In genomic region chr8:70754871-70755660, GRCm38 (mm10) we compare ENCODE assay signal across 9 mouse cellular contexts. TPM values are rescaled to one million over a fixed set of nuclear protein-coding genes. Genes with fewer than 3 reads are reported as not detected.
DNase-seq lines count a peak whose midpoint lies in the region; ATAC-seq and TF ChIP-seq lines count a peak whose summit lies in the region.
"Had no signal": no experiment of that assay in that cellular context is flagged by ENCODE, and none has a peak within 500 bp of the region (broad histone marks: within the 10 kb centered on the region; RNA-seq: fewer than 3 reads in every experiment).

No protein-coding gene starts in this region.

- peak overlapping the region; percentile 63 for H3K4me3 ChIP-seq in hindbrain, embryonic 14.5 days (replicated peaks; ENCODE audit: low read length)
- H3K4me3 ChIP-seq in midbrain, embryonic 11.5 days (ENCODE audit: low read depth, low read length) = peak overlapping the region; percentile 66
- peak overlapping the region; percentile 72 for H3K4me3 ChIP-seq in stomach, postnatal 0 days (ENCODE audit: low read depth, low read length)

- no peak for TF ChIP-seq EP300 in stomach, postnatal 0 days (optimal IDR thresholded peaks at IDR 0.05)

- peak overlapping the region; percentile 92 for H3K27ac ChIP-seq in hindbrain, embryonic 14.5 days
- no peak overlapping the region for H3K27ac ChIP-seq in midbrain, embryonic 11.5 days (ENCODE audit: low read depth, low read length)
- peak overlapping the region; percentile 75 for H3K27ac ChIP-seq in stomach, postnatal 0 days (replicated peaks)

- H3K9me3 ChIP-seq in hindbrain, embryonic 14.5 days (ENCODE audit: control insufficient read depth, low read length) = no peaks in the 10 kb centered on the region
- no peaks in the 10 kb centered on the region for H3K9me3 ChIP-seq in midbrain, embryonic 11.5 days (ENCODE audit: control insufficient read depth, low read length)
- H3K9me3 ChIP-seq in stomach, postnatal 0 days (ENCODE audit: control insufficient read depth, low read length) = no peaks in the 10 kb centered on the region

- peak overlapping the region; percentile 87 for H3K4me2 ChIP-seq in hindbrain, embryonic 14.5 days (replicated peaks)
- H3K4me2 ChIP-seq in midbrain, embryonic 11.5 days = peak overlapping the region; percentile 88
- H3K4me2 ChIP-seq in stomach, postnatal 0 days (replicated peaks; ENCODE audit: low read depth) = peak overlapping the region; percentile 96

- TF ChIP-seq CTCF in stomach, postnatal 0 days (IDR thresholded peaks at IDR 0.05; ENCODE audit: low read depth) = no peak

- DNase-seq in kidney, adult 11 months = peak; percentile 66
- no peak for DNase-seq in kidney, adult 18-20 months
- peak; percentile 76 for DNase-seq in adrenal gland, postnatal 10 days
- DNase-seq in hindbrain, embryonic 14.5 days (ENCODE audit: low spot score) = peak; percentile 77
- peak; percentile 79 to 90 for DNase-seq in left cerebral cortex, postnatal 10 days (ENCODE audit: extremely low spot score in 1 of 2, low spot score in 2 of 2)
- DNase-seq in midbrain, embryonic 11.5 days (ENCODE audit: low spot score, missing footprints) = peak; percentile 91
- DNase-seq in stomach, postnatal 0 days (ENCODE audit: low spot score) = peak; percentile 72

- H3K9ac ChIP-seq in hindbrain, embryonic 14.5 days = peak overlapping the region; percentile 81
- peak overlapping the region; percentile 65 for H3K9ac ChIP-seq in midbrain, embryonic 11.5 days (ENCODE audit: low read length)
- H3K9ac ChIP-seq in stomach, postnatal 0 days (ENCODE audit: low read length) = peak overlapping the region; percentile 83

- 12% methylated on average over 50 of the region's 50 CpGs for WGBS in hindbrain, embryonic 14.5 days
- 17% methylated on average over 50 of the region's 50 CpGs for WGBS in midbrain, embryonic 11.5 days
- 9% methylated on average over 50 of the region's 50 CpGs for WGBS in stomach, postnatal 0 days

- peak; percentile 26; the same call in 1 of the 2 replicates for ATAC-seq in erythroblast, adult 5-6 weeks (replicated peaks; ENCODE audit: low FRiP score, poor library complexity, severe bottlenecking)
- peak; percentile 53 for ATAC-seq in hindbrain, embryonic 14.5 days (ENCODE audit: low FRiP score)
- peak; percentile 25 for ATAC-seq in midbrain, embryonic 11.5 days (ENCODE audit: low FRiP score)
- ATAC-seq in stomach, postnatal 0 days (ENCODE audit: low FRiP score, low TSS enrichment) = peak; percentile 32

- intact Hi-C loops in left cerebral cortex, postnatal 10 days (cut with DNase I) = no loop called here

- H3K36me3 ChIP-seq in hindbrain, embryonic 14.5 days (replicated peaks; ENCODE audit: control insufficient read depth, insufficient read depth) = peaks cover 29% of the 10 kb centered on the region
- H3K36me3 ChIP-seq in midbrain, embryonic 11.5 days (ENCODE audit: control insufficient read depth, insufficient read depth, low read length) = no peaks in the 10 kb centered on the region
- no peaks in the 10 kb centered on the region; the same call in 1 of the 2 replicates for H3K36me3 ChIP-seq in stomach, postnatal 0 days (ENCODE audit: control insufficient read depth, insufficient read depth, low read length)

- peaks cover 22% of the 10 kb centered on the region for H3K4me1 ChIP-seq in hindbrain, embryonic 14.5 days (replicated peaks; ENCODE audit: control insufficient read depth, insufficient read depth, low read length)
- peaks cover 8% of the 10 kb centered on the region; the same call in 1 of the 2 replicates for H3K4me1 ChIP-seq in midbrain, embryonic 11.5 days (ENCODE audit: control insufficient read depth, insufficient read depth, low read length)
- peaks cover 7% of the 10 kb centered on the region; the same call in 1 of the 2 replicates for H3K4me1 ChIP-seq in stomach, postnatal 0 days (replicated peaks; ENCODE audit: control insufficient read depth, insufficient read depth)

- H3K27me3 ChIP-seq in hindbrain, embryonic 14.5 days (ENCODE audit: control insufficient read depth, insufficient read depth, low read length) = no peaks in the 10 kb centered on the region
- H3K27me3 ChIP-seq in midbrain, embryonic 11.5 days (ENCODE audit: control insufficient read depth, insufficient read depth, low read length) = no peaks in the 10 kb centered on the region
- H3K27me3 ChIP-seq in stomach, postnatal 0 days (ENCODE audit: control insufficient read depth, insufficient read depth, low read length) = no peaks in the 10 kb centered on the region

RNA-seq across cellular contexts. Expression of gene Rab3a, which starts 0.6 kb away (rescaled TPM):
- total RNA-seq in adrenal gland, postnatal 10 days (2021) = 10 to 100 TPM; 53.3 to 53.9 TPM
- not detected in 2 replicates for total RNA-seq in erythroblast, adult 5-6 weeks (2015; ENCODE audit: low replicate concordance)
- total RNA-seq in erythroblast, adult 5-6 weeks (2017; ENCODE audit: low replicate concordance) = 1.5 TPM in 1 of 2 replicates, not detected in the other
- 519 and 565 TPM in 2 replicates for polyA plus RNA-seq in hindbrain, embryonic 14.5 days (2014; fragmentation: Nextera tagmentation; extraction: Ambion mirVana)
- total RNA-seq in left cerebral cortex, postnatal 10 days (2021) = 100 to 1,000 TPM; 756 to 791 TPM
- 56.6 and 66.1 TPM in 2 replicates for polyA plus RNA-seq in midbrain, embryonic 11.5 days (2014; fragmentation: Nextera tagmentation; extraction: Ambion mirVana)
- 18.9 and 19.0 TPM in 2 replicates for polyA plus RNA-seq in stomach, postnatal 0 days (2015; fragmentation: Nextera tagmentation; extraction: Ambion mirVana)

RNA-seq across cellular contexts. Expression of gene Mpv17l2, which starts 5.7 kb away (rescaled TPM):
- 100 to 1,000 TPM in 1 of 2 experiments, 10 to 100 TPM in 1; 92.9 to 106 TPM for total RNA-seq in adrenal gland, postnatal 10 days (2021)
- total RNA-seq in erythroblast, adult 5-6 weeks (2015; ENCODE audit: low replicate concordance) = 8.2 and 9.6 TPM in 2 replicates
- 3.8 and 6.4 TPM in 2 replicates for total RNA-seq in erythroblast, adult 5-6 weeks (2017; ENCODE audit: low replicate concordance)
- 34.4 and 43.5 TPM in 2 replicates for polyA plus RNA-seq in hindbrain, embryonic 14.5 days (2014; fragmentation: Nextera tagmentation; extraction: Ambion mirVana)
- 10 to 100 TPM; 35.8 to 37.1 TPM for total RNA-seq in left cerebral cortex, postnatal 10 days (2021)
- polyA plus RNA-seq in midbrain, embryonic 11.5 days (2014; fragmentation: Nextera tagmentation; extraction: Ambion mirVana) = 28.3 and 29.6 TPM in 2 replicates
- 77.3 and 80.1 TPM in 2 replicates for polyA plus RNA-seq in stomach, postnatal 0 days (2015; fragmentation: Nextera tagmentation; extraction: Ambion mirVana)

RNA-seq across cellular contexts. Expression of gene Pik3r2, which starts 21.4 kb away (rescaled TPM):
- total RNA-seq in adrenal gland, postnatal 10 days (2021) = 10 to 100 TPM; 37.7 to 46.4 TPM
- total RNA-seq in erythroblast, adult 5-6 weeks (2015; ENCODE audit: low replicate concordance) = 4.8 and 12.1 TPM in 2 replicates
- total RNA-seq in erythroblast, adult 5-6 weeks (2017; ENCODE audit: low replicate concordance) = 5.9 and 6.3 TPM in 2 replicates
- 83.0 and 84.6 TPM in 2 replicates for polyA plus RNA-seq in hindbrain, embryonic 14.5 days (2014; fragmentation: Nextera tagmentation; extraction: Ambion mirVana)
- 100 to 1,000 TPM; 173 TPM for total RNA-seq in left cerebral cortex, postnatal 10 days (2021)
- 25.4 and 30.2 TPM in 2 replicates for polyA plus RNA-seq in midbrain, embryonic 11.5 days (2014; fragmentation: Nextera tagmentation; extraction: Ambion mirVana)
- 36.8 and 39.0 TPM in 2 replicates for polyA plus RNA-seq in stomach, postnatal 0 days (2015; fragmentation: Nextera tagmentation; extraction: Ambion mirVana)

RNA-seq across cellular contexts. Expression of gene Pde4c, which starts 31.5 kb away (rescaled TPM):
- total RNA-seq in adrenal gland, postnatal 10 days (2021) = 1 to 10 TPM; 2.4 to 2.8 TPM
- total RNA-seq in erythroblast, adult 5-6 weeks (2015; ENCODE audit: low replicate concordance) = not detected in 2 replicates
- not detected in 2 replicates for total RNA-seq in erythroblast, adult 5-6 weeks (2017; ENCODE audit: low replicate concordance)
- 0.21 and 0.32 TPM in 2 replicates for polyA plus RNA-seq in hindbrain, embryonic 14.5 days (2014; fragmentation: Nextera tagmentation; extraction: Ambion mirVana)
- total RNA-seq in left cerebral cortex, postnatal 10 days (2021) = under 1 TPM; 0.49 to 0.61 TPM
- polyA plus RNA-seq in midbrain, embryonic 11.5 days (2014; fragmentation: Nextera tagmentation; extraction: Ambion mirVana) = 0.16 TPM in 1 of 2 replicates, not detected in the other
- 0.27 and 0.35 TPM in 2 replicates for polyA plus RNA-seq in stomach, postnatal 0 days (2015; fragmentation: Nextera tagmentation; extraction: Ambion mirVana)

RNA-seq across cellular contexts. Expression of gene Gm3336, which starts 36.7 kb away (rescaled TPM):
- not detected for total RNA-seq in adrenal gland, postnatal 10 days (2021)
- not detected in 2 replicates for total RNA-seq in erythroblast, adult 5-6 weeks (2015; ENCODE audit: low replicate concordance)
- not detected in 2 replicates for total RNA-seq in erythroblast, adult 5-6 weeks (2017; ENCODE audit: low replicate concordance)
- not detected in 2 replicates for polyA plus RNA-seq in hindbrain, embryonic 14.5 days (2014; fragmentation: Nextera tagmentation; extraction: Ambion mirVana)
- not detected for total RNA-seq in left cerebral cortex, postnatal 10 days (2021)
- polyA plus RNA-seq in midbrain, embryonic 11.5 days (2014; fragmentation: Nextera tagmentation; extraction: Ambion mirVana) = not detected in 2 replicates
- polyA plus RNA-seq in stomach, postnatal 0 days (2015; fragmentation: Nextera tagmentation; extraction: Ambion mirVana) = 29.7 and 32.2 TPM in 2 replicates
- total RNA-seq: neutrophil, adult 5-6 weeks had no signal

Comparison
In these comparisons a context has a peak if more than half of its experiments do, and no peak if none do; other contexts are left out.
1. RNA of gene Rab3a, which starts 0.6 kb away (total RNA-seq): 756 to 791 TPM in left cerebral cortex, postnatal 10 days and 53.3 to 53.9 TPM in adrenal gland, postnatal 10 days; 1.5 TPM in erythroblast, adult 5-6 weeks; every median in the first group is over 10 times any median in the second.
2. Peak in every context shown above with its lines, with median percentiles within 50 percentile points of each other: ATAC-seq, H3K4me2 ChIP-seq, H3K4me3 ChIP-seq and H3K9ac ChIP-seq.